Mouse (Mus musculus) erythroblast, embryonic 14.5 days (primary cell): ENCODE results near the gene Picalm. TPM values are rescaled to one million over a fixed set of nuclear protein-coding genes. Genes with fewer than 3 reads are reported as not detected.

Experiments used
- H3K27me3 ChIP-seq: 2 replicates; pipeline ENCODE4 v1.6.1; 2012; ENCODE audit warnings: inconsistent platforms; ENCODE audit not compliant: control insufficient read depth
- H3K36me3 ChIP-seq: 2 replicates; pipeline ENCODE4 v1.6.1; 2012; ENCODE audit warnings: mild to moderate bottlenecking, inconsistent platforms; ENCODE audit not compliant: control insufficient read depth
- H3K4me1 ChIP-seq: 2 replicates; pipeline ENCODE4 v1.6.1; 2012; ENCODE audit warnings: inconsistent platforms; ENCODE audit not compliant: control insufficient read depth
- H3K4me3 ChIP-seq: replicated peaks from 2 replicates; pipeline ENCODE3; 2012; ENCODE audit warnings: moderate library complexity, mild to moderate bottlenecking, inconsistent platforms
- H3K9me3 ChIP-seq: 2 replicates; pipeline ENCODE4 v1.6.1; 2012; ENCODE audit warnings: low read length, inconsistent platforms, mixed read lengths; ENCODE audit not compliant: control insufficient read depth
- GATA1 ChIP-seq: IDR thresholded peaks from 2 replicates; pipeline ENCODE4 v1.6.1; 2012; ENCODE audit warnings: low read length, inconsistent platforms, mixed read lengths
- TAL1 ChIP-seq: IDR thresholded peaks from 3 replicates; pipeline ENCODE4 v1.6.1; 2012; ENCODE audit warnings: low read length, inconsistent platforms, mixed read lengths
- polyA plus RNA-seq: library from polyadenylated mRNA; stranded (reverse); fragments of >175 nt; gene quantifications from 2 replicates; pipeline ENCODE4 v1.2.3, GENCODE M21; 2012

The Picalm gene
- polyA plus RNA-seq, 1 experiment, result 37.6 TPM

DNA sequence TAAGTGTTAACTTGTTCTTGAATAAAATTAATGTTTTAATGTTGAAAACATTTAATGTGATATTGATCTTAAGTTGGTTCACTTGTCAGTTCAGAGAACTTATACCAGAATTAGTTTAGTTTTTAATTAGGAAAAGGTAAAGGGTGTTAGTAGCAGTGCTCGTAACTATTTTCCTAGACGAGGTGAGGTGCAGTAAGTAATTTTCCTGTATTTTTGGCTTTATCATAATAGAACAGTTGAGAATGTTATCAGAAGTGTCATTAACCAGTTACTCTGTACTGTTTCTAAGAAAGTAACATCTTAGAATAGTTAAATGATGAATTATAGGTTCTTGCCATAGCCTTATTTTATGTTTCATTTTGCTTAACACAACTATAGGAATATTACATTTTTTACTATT lies 15.0 kb downstream of the Picalm start:
- Histone ChIP-seq H3K27me3 (no peaks in the 10 kb centered on the region), H3K4me3 (peak overlapping the region; percentile 58), H3K36me3 (peaks cover 76% of the 10 kb centered on the region), H3K9me3 (no peaks in the 10 kb centered on the region), H3K4me1 (peaks cover 94% of the 10 kb centered on the region)
- TF ChIP-seq TAL1 (no peak), GATA1 (no peak)

DNA sequence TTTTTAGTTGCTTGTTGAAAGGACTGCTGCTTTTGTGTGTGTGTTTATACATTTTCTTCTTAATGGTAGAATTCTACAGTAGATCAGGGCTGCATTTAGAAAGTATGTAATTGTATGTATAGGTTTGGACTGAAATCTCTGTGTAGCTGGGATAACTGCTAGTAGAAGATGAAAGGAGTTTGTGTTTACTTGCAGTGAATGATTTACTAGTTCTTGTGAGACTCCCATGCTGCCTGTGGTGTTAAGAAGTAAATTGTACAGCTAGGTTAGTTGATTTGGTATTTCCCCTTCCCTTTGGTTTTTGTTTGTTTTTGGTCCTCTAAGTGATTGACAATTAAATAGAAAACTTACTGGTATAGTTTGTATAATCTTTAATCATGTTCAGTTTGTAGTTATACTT lies 15.4 kb downstream of the Picalm start:
- peak overlapping the region; percentile 58 for H3K4me3 ChIP-seq
- no peaks in the 10 kb centered on the region for H3K27me3 ChIP-seq
- H3K9me3 ChIP-seq, result no peaks in the 10 kb centered on the region
- H3K4me1 ChIP-seq, result peaks cover 92% of the 10 kb centered on the region
- peaks cover 77% of the 10 kb centered on the region for H3K36me3 ChIP-seq
- TF ChIP-seq TAL1, result no peak
- no peak for TF ChIP-seq GATA1

DNA sequence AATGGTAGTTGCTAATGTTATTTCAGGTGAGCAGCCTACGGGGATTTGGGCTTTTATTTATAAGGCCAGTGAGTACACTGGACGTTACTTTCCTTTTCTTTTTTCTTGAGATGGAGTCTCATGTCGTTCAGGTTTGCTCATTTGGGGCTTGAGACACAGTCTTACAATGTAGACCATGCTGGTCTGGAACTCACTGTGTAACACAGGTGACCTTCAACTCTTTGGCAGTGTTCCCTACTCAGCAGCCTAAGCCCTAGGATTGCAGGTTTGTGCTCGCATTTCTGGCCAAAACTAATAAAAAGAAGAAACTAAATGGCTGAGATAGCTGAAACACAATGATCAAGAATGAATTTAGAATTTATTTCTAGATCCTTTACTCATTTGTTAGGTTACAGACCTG lies 15.9 kb downstream of the Picalm start:
- Histone ChIP-seq H3K4me3 (peak overlapping the region; percentile 58), H3K36me3 (peaks cover 78% of the 10 kb centered on the region), H3K27me3 (no peaks in the 10 kb centered on the region), H3K9me3 (no peaks in the 10 kb centered on the region), H3K4me1 (peaks cover 90% of the 10 kb centered on the region)
- no peak for TF ChIP-seq TAL1

DNA sequence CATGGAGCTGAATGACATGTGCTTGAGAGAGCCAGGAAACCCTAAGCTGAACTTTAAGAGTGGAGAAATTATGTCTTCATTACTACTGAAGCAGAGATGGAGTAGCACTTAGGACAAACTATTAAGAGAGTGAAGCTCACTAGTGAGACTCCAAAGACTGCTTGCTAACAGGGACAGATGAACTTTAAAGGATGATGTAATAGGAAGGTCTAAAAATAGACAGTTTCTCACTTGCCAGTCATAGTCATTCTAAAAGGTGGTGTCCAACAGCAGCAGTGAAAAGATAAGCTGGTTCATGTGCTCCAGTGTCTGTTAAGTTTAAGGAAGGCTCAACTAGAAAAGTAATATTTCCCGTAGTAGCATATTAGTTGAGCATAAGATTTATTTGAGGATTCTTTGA lies 16.3 kb downstream of the Picalm start:
- Histone ChIP-seq H3K9me3 (no peaks in the 10 kb centered on the region), H3K4me3 (peak overlapping the region; percentile 58), H3K4me1 (peaks cover 89% of the 10 kb centered on the region), H3K36me3 (peaks cover 78% of the 10 kb centered on the region), H3K27me3 (no peaks in the 10 kb centered on the region)
- TF ChIP-seq GATA1 (peak; percentile 77), TAL1 (peak; percentile 60)

DNA sequence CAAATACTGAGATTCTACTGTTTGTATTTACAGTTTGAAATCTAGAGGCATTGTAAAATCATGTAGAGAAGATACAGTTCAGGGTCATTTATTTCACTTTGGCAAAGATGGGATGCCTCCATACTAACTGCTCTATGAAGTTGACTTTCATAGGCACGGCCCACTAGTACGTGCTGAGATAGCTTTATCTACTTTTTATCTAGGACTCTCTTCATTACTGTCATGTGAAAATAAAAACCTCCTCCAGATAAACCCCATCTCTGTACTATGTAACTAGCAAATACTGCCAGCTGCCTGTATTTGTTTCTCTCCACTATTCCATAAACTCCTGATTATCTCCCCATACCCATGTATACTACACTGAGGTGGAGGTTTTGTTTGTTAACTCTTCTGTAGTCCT lies 18.0 kb downstream of the Picalm start:
- H3K4me1 ChIP-seq, result peaks cover 82% of the 10 kb centered on the region
- H3K9me3 ChIP-seq, result no peaks in the 10 kb centered on the region
- peaks cover 84% of the 10 kb centered on the region for H3K36me3 ChIP-seq
- H3K4me3 ChIP-seq, result peak overlapping the region; percentile 33
- no peaks in the 10 kb centered on the region for H3K27me3 ChIP-seq
- no peak for TF ChIP-seq TAL1
- TF ChIP-seq GATA1, result no peak

DNA sequence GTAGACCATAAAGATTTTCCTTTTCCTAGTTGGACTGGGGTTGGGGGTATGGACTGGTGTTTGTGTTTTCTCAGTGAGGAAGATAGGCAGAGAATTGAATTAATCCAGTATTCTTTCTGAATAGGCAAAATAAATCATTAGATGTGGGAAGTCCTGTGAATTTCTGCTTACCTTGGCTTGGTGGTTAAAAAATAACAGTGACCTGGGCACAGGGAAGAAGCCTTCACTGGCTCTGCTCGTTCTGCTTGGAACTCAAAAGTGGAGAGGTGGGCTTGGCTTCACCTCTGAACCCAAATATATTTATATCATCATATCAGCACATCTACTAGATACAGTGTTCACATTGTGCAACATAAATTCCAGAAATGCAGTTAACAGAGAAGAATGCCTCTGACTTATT lies 18.5 kb downstream of the Picalm start:
- Histone ChIP-seq H3K36me3 (peaks cover 84% of the 10 kb centered on the region), H3K4me1 (peaks cover 80% of the 10 kb centered on the region), H3K27me3 (no peaks in the 10 kb centered on the region), H3K9me3 (no peaks in the 10 kb centered on the region), H3K4me3 (peak overlapping the region; percentile 33)
- TF ChIP-seq GATA1, result no peak
- no peak for TF ChIP-seq TAL1

DNA sequence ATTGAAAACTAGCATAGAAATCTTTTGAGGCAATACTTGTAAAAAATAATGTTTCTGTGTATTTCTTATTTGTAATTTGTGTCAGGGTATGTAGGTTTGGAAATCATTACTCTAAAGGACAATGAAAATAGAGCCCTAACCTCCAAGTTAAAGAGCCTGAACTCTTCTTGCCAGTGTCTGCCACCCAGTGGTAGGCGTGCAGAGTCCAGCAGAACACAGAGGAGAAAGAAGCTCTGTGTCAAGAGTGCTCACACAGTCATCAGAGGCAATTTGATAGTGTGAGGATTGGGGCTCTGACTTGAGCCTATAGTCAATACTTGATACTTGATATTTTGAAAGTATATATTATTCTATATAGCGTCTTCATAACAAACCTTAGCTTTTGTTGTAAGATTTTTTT lies 20.3 kb downstream of the Picalm start:
- peaks cover 65% of the 10 kb centered on the region for H3K4me1 ChIP-seq
- no peak overlapping the region for H3K4me3 ChIP-seq
- no peaks in the 10 kb centered on the region for H3K27me3 ChIP-seq
- H3K36me3 ChIP-seq, result peaks cover 84% of the 10 kb centered on the region
- TF ChIP-seq GATA1 (no peak), TAL1 (no peak)
- no peaks in the 10 kb centered on the region for H3K9me3 ChIP-seq

DNA sequence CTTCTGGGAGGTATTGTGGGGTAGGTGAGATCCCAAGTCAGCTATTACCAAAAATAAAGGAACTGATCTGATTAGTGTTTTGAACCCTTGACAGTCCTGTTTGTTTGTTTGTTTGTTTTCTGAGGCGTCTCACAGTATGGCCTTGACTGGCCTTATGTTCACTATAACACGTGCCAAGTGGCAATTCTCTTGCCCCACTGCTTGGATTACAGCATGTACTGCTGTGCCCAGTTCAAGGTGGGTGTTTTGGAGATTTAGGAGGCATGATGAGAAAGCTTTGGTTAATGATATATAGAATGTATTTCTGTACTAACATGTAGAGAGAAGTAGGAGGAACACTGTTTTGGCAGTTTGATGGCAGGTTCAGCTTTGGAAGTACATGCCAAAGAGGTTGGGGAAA lies 28.0 kb downstream of the Picalm start:
- H3K4me3 ChIP-seq, result no peak overlapping the region

DNA sequence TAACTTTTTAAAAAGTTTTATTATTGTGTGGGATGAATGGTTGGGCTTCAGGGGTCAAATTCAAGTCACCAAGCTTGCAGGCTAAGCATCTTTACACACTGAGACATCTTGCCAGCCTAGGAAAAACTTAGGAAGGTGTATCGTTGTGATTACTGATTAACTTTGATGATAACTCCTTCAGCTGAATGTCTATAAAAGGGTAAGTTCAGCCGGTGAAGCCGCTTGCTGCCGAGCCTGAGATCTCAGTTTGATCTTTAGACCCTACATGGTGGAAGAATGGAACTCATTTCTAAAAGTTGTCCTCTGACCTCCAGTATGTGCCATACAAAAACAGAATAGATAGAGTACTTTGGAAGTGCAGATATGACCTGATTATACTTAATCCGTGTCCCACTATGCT lies 30.6 kb downstream of the Picalm start:
- no peak for TF ChIP-seq GATA1
- no peak for TF ChIP-seq TAL1
- Histone ChIP-seq H3K4me1 (peaks cover 17% of the 10 kb centered on the region), H3K27me3 (no peaks in the 10 kb centered on the region), H3K36me3 (peaks cover 100% of the 10 kb centered on the region), H3K9me3 (no peaks in the 10 kb centered on the region), H3K4me3 (no peak overlapping the region)

More for the DNA sequence above, 28.0 kb downstream of the Picalm start:
- peaks cover 92% of the 10 kb centered on the region for H3K36me3 ChIP-seq
- TF ChIP-seq GATA1, result no peak
- no peak for TF ChIP-seq TAL1
- H3K27me3 ChIP-seq, result no peaks in the 10 kb centered on the region
- H3K9me3 ChIP-seq, result no peaks in the 10 kb centered on the region
- peaks cover 18% of the 10 kb centered on the region for H3K4me1 ChIP-seq

DNA sequence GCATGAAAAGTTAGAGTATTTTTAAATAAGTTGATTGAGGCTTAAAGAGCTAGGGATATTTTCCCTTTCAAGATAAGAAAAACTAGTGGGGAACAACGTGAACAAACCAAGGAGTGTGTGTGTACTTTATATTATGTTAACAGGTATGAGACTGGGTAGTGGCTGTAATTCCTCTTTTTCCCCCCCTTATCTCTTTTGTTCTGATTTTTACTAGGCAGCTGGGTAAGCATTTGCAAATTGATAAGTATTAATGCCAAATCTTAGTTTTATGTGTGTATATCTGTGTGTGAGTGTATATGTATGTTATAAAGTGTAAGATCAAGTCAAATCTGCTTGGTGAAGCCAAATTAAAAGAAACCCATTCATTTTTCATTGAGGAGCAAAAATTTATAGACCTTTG lies 34.3 kb downstream of the Picalm start:
- H3K36me3 ChIP-seq, result peaks cover 100% of the 10 kb centered on the region
- H3K27me3 ChIP-seq, result no peaks in the 10 kb centered on the region
- H3K9me3 ChIP-seq, result no peaks in the 10 kb centered on the region
- H3K4me1 ChIP-seq, result peaks cover 10% of the 10 kb centered on the region
- no peak overlapping the region for H3K4me3 ChIP-seq
- TF ChIP-seq TAL1, result no peak
- TF ChIP-seq GATA1, result no peak
